Mouse (Mus musculus) intestine, embryonic 15.5 days (tissue): Measurements from ENCODE around the gene Wnt6. TPM values are rescaled to one million over a fixed set of nuclear protein-coding genes. Genes with fewer than 3 reads are reported as not detected.

Experiments
- ATAC-seq: fragments of 200-750 bp; cut with Nextera tagmentation; 2 replicates; pipeline ENCODE4 v1.8.0; 2017; ENCODE audit warnings: moderate TSS enrichment, moderate library complexity
- H3K27ac ChIP-seq: fragments of 300-500 bp; sonication (generic); 2 replicates; pipeline ENCODE4 v1.5.1; 2015; ENCODE audit warnings: mild to moderate bottlenecking, inconsistent platforms
- H3K27me3 ChIP-seq: fragments of 300-500 bp; sonication (generic); replicated peaks from 2 replicates; pipeline ENCODE4 v1.6.1; 2015; ENCODE audit warnings: inconsistent platforms
- H3K36me3 ChIP-seq: fragments of 300-500 bp; sonication (generic); 2 replicates; pipeline ENCODE4 v1.6.1; 2015; ENCODE audit warnings: inconsistent platforms
- H3K4me1 ChIP-seq: fragments of 300-500 bp; sonication (generic); replicated peaks from 2 replicates; pipeline ENCODE4 v1.6.1; 2015; ENCODE audit warnings: inconsistent platforms
- H3K4me2 ChIP-seq: fragments of 300-500 bp; sonication (generic); replicated peaks from 2 replicates; pipeline ENCODE4 v1.6.1; 2015; ENCODE audit warnings: mild to moderate bottlenecking, inconsistent platforms
- H3K4me3 ChIP-seq: fragments of 300-500 bp; sonication (generic); replicated peaks from 2 replicates; pipeline ENCODE4 v1.5.1; 2015; ENCODE audit warnings: inconsistent platforms
- H3K9ac ChIP-seq: fragments of 300-500 bp; sonication (generic); 2 replicates; pipeline ENCODE4 v1.6.1; 2015; ENCODE audit warnings: inconsistent platforms
- H3K9me3 ChIP-seq: fragments of 300-500 bp; sonication (generic); 2 replicates; pipeline ENCODE4 v1.6.1; 2016; ENCODE audit warnings: inconsistent platforms
- WGBS: fragments of 180-500 bp; shearing (Covaris S2); methylation state at CpG from one replicate; pipeline ENCODE4 v1.1.7; 2015; 5-methylcytosine and 5-hydroxymethylcytosine counted together
- polyA plus RNA-seq: library from polyadenylated mRNA; unstranded; fragments of >200 nt; fragmentation: Nextera tagmentation; extraction: Ambion mirVana; gene quantifications from 2 replicates; pipeline ENCODE4 v1.2.1, GENCODE M21; 2015

Wnt6 gene
- polyA plus RNA-seq, 1 experiment from 2014 or later = 0.18 TPM

GRCm38 (mm10) chr1:74752833-74753232, 18.9 kb upstream of the Wnt6 start:
- no peaks in the 10 kb centered on the region for H3K9me3 ChIP-seq
- no peak for ATAC-seq
- peaks cover 13% of the 10 kb centered on the region for H3K4me1 ChIP-seq
- no peak overlapping the region for H3K9ac ChIP-seq
- WGBS = 91% methylated on average over 3 of the region's 3 CpGs
- H3K27ac ChIP-seq = no peak overlapping the region
- no peaks in the 10 kb centered on the region for H3K36me3 ChIP-seq
- H3K4me2 ChIP-seq = no peak overlapping the region
- peaks cover 11% of the 10 kb centered on the region; the same call in 1 of the 2 replicates for H3K27me3 ChIP-seq
- H3K4me3 ChIP-seq = no peak overlapping the region

- Histone ChIP-seq H3K4me2 (no peak overlapping the region), H3K4me1 (peaks cover 13% of the 10 kb centered on the region), H3K9me3 (no peaks in the 10 kb centered on the region), H3K4me3 (no peak overlapping the region), H3K36me3 (no peaks in the 10 kb centered on the region), H3K27ac (no peak overlapping the region), H3K27me3 (peaks cover 8% of the 10 kb centered on the region; the same call in 1 of the 2 replicates), H3K9ac (no peak overlapping the region)
- no peak for ATAC-seq
- 74% methylated on average over 8 of the region's 8 CpGs for WGBS
Observed at GRCm38 (mm10) chr1:74753266-74753974, 18.3 kb upstream of the Wnt6 start.

GRCm38 (mm10) chr1:74754175-74754785, 17.4 kb upstream of the Wnt6 start:
- H3K36me3 ChIP-seq = no peaks in the 10 kb centered on the region
- H3K4me2 ChIP-seq = no peak overlapping the region
- H3K9ac ChIP-seq = no peak overlapping the region
- H3K9me3 ChIP-seq = no peaks in the 10 kb centered on the region
- peaks cover 5% of the 10 kb centered on the region; the same call in 1 of the 2 replicates for H3K4me1 ChIP-seq
- ATAC-seq = peak; percentile 87
- H3K27me3 ChIP-seq = 0 out of 2 replicates have a peak, but pooled peaks cover under 1% of the 10 kb centered on the region
- no peak overlapping the region for H3K4me3 ChIP-seq
- no peak overlapping the region for H3K27ac ChIP-seq
- 60% methylated on average over 5 of the region's 5 CpGs for WGBS

- Histone ChIP-seq H3K36me3 (no peaks in the 10 kb centered on the region), H3K27ac (no peak overlapping the region), H3K27me3 (peaks cover 9% of the 10 kb centered on the region), H3K4me3 (no peak overlapping the region), H3K9ac (no peak overlapping the region), H3K4me2 (no peak overlapping the region), H3K4me1 (no peaks in the 10 kb centered on the region), H3K9me3 (no peaks in the 10 kb centered on the region)
- 25% methylated on average over 4 of the region's 4 CpGs for WGBS
- ATAC-seq = peak; percentile 55; the same call in 1 of the 2 replicates
Observed at GRCm38 (mm10) chr1:74759773-74760172, 11.9 kb upstream of the Wnt6 start.

- no peak overlapping the region for H3K27ac ChIP-seq
- H3K4me3 ChIP-seq = no peak overlapping the region
- H3K9ac ChIP-seq = no peak overlapping the region
- no peaks in the 10 kb centered on the region for H3K36me3 ChIP-seq
- no peaks in the 10 kb centered on the region for H3K9me3 ChIP-seq
- H3K4me2 ChIP-seq = no peak overlapping the region
- H3K4me1 ChIP-seq = no peaks in the 10 kb centered on the region
- ATAC-seq = no peak
- peaks cover 12% of the 10 kb centered on the region for H3K27me3 ChIP-seq
- 3% methylated on average over 6 of the region's 6 CpGs for WGBS
Observed at GRCm38 (mm10) chr1:74763081-74763480, 8.6 kb upstream of the Wnt6 start.

GRCm38 (mm10) chr1:74770727-74771466, 795 bp upstream of the Wnt6 start:
- H3K27ac ChIP-seq = no peak overlapping the region
- no peaks in the 10 kb centered on the region for H3K9me3 ChIP-seq
- 1% methylated on average over 35 of the region's 35 CpGs for WGBS
- peak overlapping the region; percentile 48 for H3K4me3 ChIP-seq
- no peak overlapping the region for H3K9ac ChIP-seq
- ATAC-seq = no peak
- H3K27me3 ChIP-seq = peaks cover 75% of the 10 kb centered on the region
- H3K4me2 ChIP-seq = peak overlapping the region; percentile 93
- no peaks in the 10 kb centered on the region for H3K36me3 ChIP-seq
- H3K4me1 ChIP-seq = peaks cover 26% of the 10 kb centered on the region

GRCm38 (mm10) chr1:74771467-74771844, 236 bp upstream of the Wnt6 start:
- Histone ChIP-seq H3K4me1 (peaks cover 26% of the 10 kb centered on the region), H3K27ac (no peak overlapping the region), H3K4me3 (peak overlapping the region; percentile 48), H3K9me3 (no peaks in the 10 kb centered on the region), H3K9ac (no peak overlapping the region), H3K27me3 (peaks cover 75% of the 10 kb centered on the region), H3K36me3 (no peaks in the 10 kb centered on the region), H3K4me2 (peak overlapping the region; percentile 93)
- ATAC-seq = peak; percentile 14; the same call in 1 of the 2 replicates
- WGBS = under 1% methylated on average over 25 of the region's 26 CpGs

GRCm38 (mm10) chr1:74771931-74772620, 384 bp downstream of the Wnt6 start:
- Histone ChIP-seq H3K27me3 (peaks cover 75% of the 10 kb centered on the region), H3K4me3 (peak overlapping the region; percentile 48), H3K4me1 (peaks cover 26% of the 10 kb centered on the region), H3K9ac (peak overlapping the region; percentile 37), H3K4me2 (peak overlapping the region; percentile 93), H3K27ac (no peak overlapping the region), H3K9me3 (no peaks in the 10 kb centered on the region), H3K36me3 (no peaks in the 10 kb centered on the region)
- under 1% methylated on average over 36 of the region's 51 CpGs for WGBS
- no peak for ATAC-seq

GRCm38 (mm10) chr1:74773136-74773535, 1.4 kb downstream of the Wnt6 start:
- no peaks in the 10 kb centered on the region for H3K9me3 ChIP-seq
- peak overlapping the region; percentile 93 for H3K4me2 ChIP-seq
- H3K9ac ChIP-seq = no peak overlapping the region
- H3K4me1 ChIP-seq = peaks cover 26% of the 10 kb centered on the region
- no peak overlapping the region for H3K27ac ChIP-seq
- under 1% methylated on average over 15 of the region's 15 CpGs for WGBS
- no peaks in the 10 kb centered on the region for H3K36me3 ChIP-seq
- peak overlapping the region; percentile 48 for H3K4me3 ChIP-seq
- peaks cover 80% of the 10 kb centered on the region for H3K27me3 ChIP-seq
- ATAC-seq = peak; percentile 95

- peaks cover 77% of the 10 kb centered on the region for H3K27me3 ChIP-seq
- no peak overlapping the region for H3K27ac ChIP-seq
- 22% methylated on average over 7 of the region's 7 CpGs for WGBS
- H3K9ac ChIP-seq = no peak overlapping the region
- H3K9me3 ChIP-seq = no peaks in the 10 kb centered on the region
- no peak overlapping the region for H3K4me3 ChIP-seq
- no peaks in the 10 kb centered on the region for H3K36me3 ChIP-seq
- H3K4me1 ChIP-seq = peaks cover 26% of the 10 kb centered on the region
- ATAC-seq = no peak
- H3K4me2 ChIP-seq = no peak overlapping the region
Observed at GRCm38 (mm10) chr1:74774062-74774461, 2.4 kb downstream of the Wnt6 start.

GRCm38 (mm10) chr1:74775816-74776215, 4.1 kb downstream of the Wnt6 start:
- Histone ChIP-seq H3K4me2 (no peak overlapping the region), H3K27ac (no peak overlapping the region), H3K36me3 (no peaks in the 10 kb centered on the region), H3K27me3 (peaks cover 71% of the 10 kb centered on the region), H3K9me3 (no peaks in the 10 kb centered on the region), H3K4me3 (no peak overlapping the region), H3K4me1 (peaks cover 18% of the 10 kb centered on the region), H3K9ac (no peak overlapping the region)
- no peak for ATAC-seq
- 13% methylated on average over 5 of the region's 5 CpGs for WGBS

- no peak overlapping the region for H3K9ac ChIP-seq
- peaks cover 9% of the 10 kb centered on the region for H3K4me1 ChIP-seq
- no peak overlapping the region for H3K27ac ChIP-seq
- no peak for ATAC-seq
- no peaks in the 10 kb centered on the region for H3K36me3 ChIP-seq
- H3K9me3 ChIP-seq = no peaks in the 10 kb centered on the region
- peaks cover 74% of the 10 kb centered on the region for H3K27me3 ChIP-seq
- 33% methylated on average over 3 of the region's 3 CpGs for WGBS
- no peak overlapping the region for H3K4me3 ChIP-seq
- H3K4me2 ChIP-seq = no peak overlapping the region
Observed at GRCm38 (mm10) chr1:74778934-74779486, 7.3 kb downstream of the Wnt6 start.
